Mouse (Mus musculus) embryonic facial prominence, embryonic 14.5 days (tissue): Measurements from ENCODE around the gene Mthfd2l. TPM values are rescaled to one million over a fixed set of nuclear protein-coding genes. Genes with fewer than 3 reads are reported as not detected.

Experiments used
- ATAC-seq: fragments of 200-750 bp; cut with Nextera tagmentation; 2 replicates; pipeline ENCODE4 v1.8.0; 2017; ENCODE audit warnings: low read depth, moderate number of reproducible peaks, moderate TSS enrichment
- DNase-seq: peaks from one replicate; pipeline ENCODE4 v3.0.0-alpha.2; 2015; ENCODE audit warnings: low spot score
- H3K27ac ChIP-seq: fragments of 300-500 bp; sonication (generic); replicated peaks from 2 replicates; pipeline ENCODE4 v1.5.1; 2014; ENCODE audit warnings: low read depth, mild to moderate bottlenecking, low read length, moderate library complexity
- H3K27me3 ChIP-seq: fragments of 300-500 bp; sonication (generic); replicated peaks from 2 replicates; pipeline ENCODE4 v1.6.1; 2014; ENCODE audit warnings: low read length; ENCODE audit not compliant: control insufficient read depth, insufficient read depth
- H3K36me3 ChIP-seq: fragments of 300-500 bp; sonication (generic); 2 replicates; pipeline ENCODE4 v1.6.1; 2014; ENCODE audit warnings: low read length, mixed read lengths; ENCODE audit not compliant: control insufficient read depth, insufficient read depth
- H3K4me1 ChIP-seq: fragments of 300-500 bp; sonication (generic); 2 replicates; pipeline ENCODE4 v1.6.1; 2014; ENCODE audit warnings: antibody characterized with exemption, low read length; ENCODE audit not compliant: control insufficient read depth, insufficient read depth
- H3K4me2 ChIP-seq: fragments of 300-500 bp; sonication (generic); 2 replicates; pipeline ENCODE4 v1.6.1; 2014; ENCODE audit warnings: low read depth, mild to moderate bottlenecking, low read length, moderate library complexity, mixed read lengths
- H3K4me3 ChIP-seq: fragments of 300-500 bp; sonication (generic); 2 replicates; pipeline ENCODE4 v1.5.1; 2014; ENCODE audit warnings: low read depth, mild to moderate bottlenecking, low read length
- H3K9ac ChIP-seq: fragments of 300-500 bp; sonication (generic); 2 replicates; pipeline ENCODE4 v1.6.1; 2014; ENCODE audit warnings: low read depth, mild to moderate bottlenecking, low read length, moderate library complexity, mixed read lengths
- H3K9me3 ChIP-seq: fragments of 300-500 bp; sonication (generic); 2 replicates; pipeline ENCODE4 v1.6.1; 2016; ENCODE audit warnings: low read length; ENCODE audit not compliant: control insufficient read depth
- WGBS: fragments of 180-500 bp; shearing (Covaris S2); extraction: QIAGEN DNeasy Blood & Tissue Kit; methylation state at CpG from one replicate; pipeline ENCODE4 v1.1.7; 2014; 5-methylcytosine and 5-hydroxymethylcytosine counted together
- polyA plus RNA-seq: library from polyadenylated mRNA; unstranded; fragments of >200 nt; fragmentation: Nextera tagmentation; extraction: Ambion mirVana; gene quantifications from 2 replicates; pipeline ENCODE4 v1.2.1, GENCODE M21; 2014

The Mthfd2l gene
- polyA plus RNA-seq, 1 experiment from 2014 or later, result 43.1 TPM

DNA sequence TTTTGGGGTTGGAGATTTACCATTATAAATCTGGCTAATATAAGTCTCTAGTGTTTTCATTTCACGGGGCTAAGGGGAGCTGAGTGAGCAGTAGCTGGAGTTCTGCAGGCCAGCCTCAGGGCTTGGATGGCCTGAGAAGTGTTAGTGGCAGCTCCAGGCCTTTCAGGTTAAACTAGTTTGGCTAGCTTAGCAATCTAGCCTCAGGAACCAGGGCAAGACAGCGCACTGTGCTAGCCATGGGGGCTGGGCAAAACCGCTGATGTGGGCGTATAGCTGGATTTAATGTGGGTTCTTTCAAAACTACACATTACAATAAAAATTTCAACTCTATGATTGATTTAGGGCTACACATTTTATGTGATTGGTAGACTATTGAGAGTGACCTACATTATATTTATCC is 8.0 kb upstream of the Mthfd2l start:
- Histone ChIP-seq H3K4me1 (no peaks in the 10 kb centered on the region), H3K4me3 (no peak overlapping the region), H3K4me2 (no peak overlapping the region), H3K27me3 (no peaks in the 10 kb centered on the region), H3K36me3 (no peaks in the 10 kb centered on the region), H3K9me3 (no peaks in the 10 kb centered on the region), H3K9ac (no peak overlapping the region), H3K27ac (no peak overlapping the region)
- no peak for ATAC-seq
- 80% methylated on average over 4 of the region's 4 CpGs for WGBS
- DNase-seq, result no peak

DNA sequence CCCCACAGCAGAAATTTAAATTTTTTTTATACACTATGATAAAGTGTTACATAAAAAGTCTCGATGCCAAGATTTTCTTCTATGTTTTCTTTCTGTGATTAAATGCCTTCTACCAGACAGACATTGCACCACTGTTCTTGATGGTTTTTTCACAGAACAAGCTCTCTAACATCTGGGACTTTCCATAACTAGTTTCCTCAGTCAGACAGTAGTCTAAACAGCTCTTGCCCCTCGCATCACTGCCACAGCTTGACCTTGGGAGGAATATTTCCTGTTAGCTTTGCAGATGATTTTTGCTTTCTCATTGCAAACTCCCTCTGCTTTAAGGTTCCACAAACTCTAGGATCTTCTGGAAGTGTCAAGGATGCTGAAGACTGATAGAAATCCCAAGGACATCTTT is 371 bp upstream of the Mthfd2l start:
- H3K4me1 ChIP-seq, result peaks cover 7% of the 10 kb centered on the region; the same call in 1 of the 2 replicates
- H3K9ac ChIP-seq, result peak overlapping the region; percentile 98
- DNase-seq (peak; percentile 7), ATAC-seq (no peak)
- H3K27ac ChIP-seq, result peak overlapping the region; percentile 99
- H3K27me3 ChIP-seq, result no peaks in the 10 kb centered on the region
- peak overlapping the region; percentile 81 for H3K4me3 ChIP-seq
- peaks cover 20% of the 10 kb centered on the region for H3K36me3 ChIP-seq
- 40% methylated on average over 2 of the region's 2 CpGs for WGBS
- H3K9me3 ChIP-seq, result no peaks in the 10 kb centered on the region
- peak overlapping the region; percentile 66 for H3K4me2 ChIP-seq

DNA sequence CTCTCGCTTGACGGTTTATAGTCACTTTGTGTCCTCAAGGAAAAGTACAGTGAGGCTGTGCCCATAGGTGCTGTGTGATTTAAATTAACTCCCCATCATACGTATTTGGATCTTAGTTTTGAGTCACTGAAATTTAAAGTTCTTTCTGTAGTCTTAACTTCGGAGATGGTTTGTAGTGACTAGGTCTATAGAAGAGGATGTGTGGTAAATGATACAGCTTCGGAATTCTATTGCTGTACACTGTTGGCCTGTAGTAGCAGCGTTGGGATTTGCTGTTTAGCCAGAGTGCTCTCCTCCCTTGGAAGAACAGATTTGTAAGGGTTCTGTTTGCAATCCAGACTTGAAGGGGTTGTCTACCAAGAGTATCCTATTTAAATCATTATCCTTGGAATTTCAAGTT is 994 bp downstream of the Mthfd2l start:
- peak overlapping the region; percentile 66 for H3K4me2 ChIP-seq
- H3K4me3 ChIP-seq, result peak overlapping the region; percentile 81
- peak; percentile 53 for DNase-seq
- H3K27me3 ChIP-seq, result no peaks in the 10 kb centered on the region
- peaks cover 7% of the 10 kb centered on the region; the same call in 1 of the 2 replicates for H3K4me1 ChIP-seq
- peak overlapping the region; percentile 98 for H3K9ac ChIP-seq
- H3K36me3 ChIP-seq, result peaks cover 23% of the 10 kb centered on the region
- 3% methylated on average over 6 of the region's 6 CpGs for WGBS
- ATAC-seq, result 0 out of 2 replicates have a peak, but pooled peaks have one; percentile 23
- no peaks in the 10 kb centered on the region for H3K9me3 ChIP-seq
- peak overlapping the region; percentile 99 for H3K27ac ChIP-seq

DNA sequence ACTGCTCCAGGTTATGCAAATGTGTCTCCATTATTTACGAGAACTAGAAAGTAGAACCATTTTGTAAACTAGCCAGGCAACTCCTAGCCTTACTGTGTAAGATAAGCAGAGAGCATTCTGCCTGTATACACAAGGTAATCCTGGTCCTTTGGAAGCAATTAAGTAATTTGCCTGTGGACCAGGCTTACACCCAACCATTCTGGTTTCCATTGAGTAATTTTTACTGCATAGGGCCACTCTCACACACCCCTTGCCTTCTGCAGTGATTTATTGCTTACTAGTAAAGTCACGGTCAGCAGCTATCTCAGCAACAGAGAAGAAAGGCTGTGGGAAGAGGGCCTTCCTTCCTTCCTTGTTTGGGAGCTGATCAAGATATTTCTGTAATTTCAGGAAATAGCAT is 5.8 kb downstream of the Mthfd2l start:
- Histone ChIP-seq H3K9ac (no peak overlapping the region), H3K9me3 (no peaks in the 10 kb centered on the region), H3K4me2 (no peak overlapping the region), H3K36me3 (peaks cover 26% of the 10 kb centered on the region), H3K4me1 (peaks cover 7% of the 10 kb centered on the region; the same call in 1 of the 2 replicates), H3K4me3 (no peak overlapping the region), H3K27me3 (no peaks in the 10 kb centered on the region), H3K27ac (no peak overlapping the region)
- WGBS, result 62% methylated on average over 2 of the region's 2 CpGs
- DNase-seq (no peak), ATAC-seq (no peak)

DNA sequence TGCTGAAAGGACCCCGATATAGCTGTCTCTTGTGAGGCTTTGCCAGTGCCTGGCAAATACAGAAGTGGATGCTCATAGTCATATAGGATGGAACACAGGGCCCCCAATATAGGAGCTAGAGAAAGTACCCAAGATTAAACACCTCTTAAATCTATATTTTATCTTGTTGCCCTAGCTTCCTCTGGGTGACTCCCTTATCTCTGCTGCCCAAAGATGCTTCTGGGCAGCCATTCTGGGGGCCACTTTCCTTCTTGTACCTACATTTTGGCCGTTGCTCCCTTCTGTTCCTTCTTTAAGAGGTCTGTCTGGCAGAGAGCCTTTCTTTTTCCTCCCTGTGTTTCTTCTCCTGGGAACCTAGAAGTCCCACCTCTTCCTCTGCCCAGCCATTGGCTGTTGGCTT is 14.5 kb downstream of the Mthfd2l start:
- H3K27me3 ChIP-seq, result no peaks in the 10 kb centered on the region
- DNase-seq (no peak), ATAC-seq (no peak)
- no peaks in the 10 kb centered on the region for H3K4me1 ChIP-seq
- H3K36me3 ChIP-seq, result no peaks in the 10 kb centered on the region
- H3K4me3 ChIP-seq, result no peak overlapping the region
- no peaks in the 10 kb centered on the region for H3K9me3 ChIP-seq
- no peak overlapping the region for H3K27ac ChIP-seq
- no peak overlapping the region for H3K4me2 ChIP-seq
- no peak overlapping the region for H3K9ac ChIP-seq
- 94% methylated on average over 2 of the region's 2 CpGs for WGBS

DNA sequence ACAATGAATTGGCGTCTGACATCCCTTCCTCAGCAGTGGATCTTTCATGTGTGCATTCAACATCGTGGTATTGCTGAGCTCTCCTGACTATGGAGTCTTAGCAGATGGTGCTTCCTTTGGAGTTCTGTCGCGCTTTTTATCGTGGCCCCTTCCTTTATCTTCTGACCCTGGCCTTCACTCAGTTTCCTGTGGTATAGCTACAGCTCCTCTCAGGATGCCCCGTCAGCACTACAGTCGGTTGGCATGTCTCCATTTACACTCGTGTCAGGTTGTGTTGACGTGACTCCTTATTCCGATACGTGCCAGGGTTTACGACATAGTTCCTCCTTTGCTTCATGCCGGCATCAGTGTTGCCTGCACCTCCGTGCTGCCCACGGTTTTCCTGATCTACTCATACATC is 18.6 kb downstream of the Mthfd2l start:
- no peak overlapping the region for H3K4me3 ChIP-seq
- ATAC-seq, result no peak
- no peak overlapping the region for H3K4me2 ChIP-seq
- H3K4me1 ChIP-seq, result no peaks in the 10 kb centered on the region
- no peak for DNase-seq
- whole genome bisulfite sequencing, result 89% methylated on average over 15 of the region's 15 CpGs
- no peak overlapping the region for H3K27ac ChIP-seq
- H3K27me3 ChIP-seq, result no peaks in the 10 kb centered on the region
- no peaks in the 10 kb centered on the region for H3K36me3 ChIP-seq
- H3K9me3 ChIP-seq, result no peaks in the 10 kb centered on the region
- H3K9ac ChIP-seq, result no peak overlapping the region

DNA sequence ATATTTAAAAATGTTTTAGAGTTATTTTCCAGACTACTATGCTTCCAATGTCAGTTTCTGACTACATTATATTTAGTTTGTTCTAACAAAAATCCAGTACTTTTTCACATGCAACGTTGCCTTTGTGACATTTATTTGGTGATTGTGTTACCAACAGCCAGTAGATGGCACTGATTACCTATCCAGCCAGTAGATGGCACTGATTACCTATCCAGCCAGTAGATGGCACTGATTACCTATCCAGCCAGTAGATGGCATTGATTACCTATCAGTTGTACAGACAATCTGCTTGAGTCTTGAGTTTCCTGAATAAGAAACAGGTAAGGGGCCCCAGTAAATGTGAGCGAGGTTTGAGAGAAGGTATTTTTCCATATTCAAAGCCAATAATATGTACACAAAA is 20.6 kb downstream of the Mthfd2l start:
- DNase-seq (peak; percentile 12), ATAC-seq (no peak)
- 26% methylated on average over 2 of the region's 2 CpGs for WGBS

DNA sequence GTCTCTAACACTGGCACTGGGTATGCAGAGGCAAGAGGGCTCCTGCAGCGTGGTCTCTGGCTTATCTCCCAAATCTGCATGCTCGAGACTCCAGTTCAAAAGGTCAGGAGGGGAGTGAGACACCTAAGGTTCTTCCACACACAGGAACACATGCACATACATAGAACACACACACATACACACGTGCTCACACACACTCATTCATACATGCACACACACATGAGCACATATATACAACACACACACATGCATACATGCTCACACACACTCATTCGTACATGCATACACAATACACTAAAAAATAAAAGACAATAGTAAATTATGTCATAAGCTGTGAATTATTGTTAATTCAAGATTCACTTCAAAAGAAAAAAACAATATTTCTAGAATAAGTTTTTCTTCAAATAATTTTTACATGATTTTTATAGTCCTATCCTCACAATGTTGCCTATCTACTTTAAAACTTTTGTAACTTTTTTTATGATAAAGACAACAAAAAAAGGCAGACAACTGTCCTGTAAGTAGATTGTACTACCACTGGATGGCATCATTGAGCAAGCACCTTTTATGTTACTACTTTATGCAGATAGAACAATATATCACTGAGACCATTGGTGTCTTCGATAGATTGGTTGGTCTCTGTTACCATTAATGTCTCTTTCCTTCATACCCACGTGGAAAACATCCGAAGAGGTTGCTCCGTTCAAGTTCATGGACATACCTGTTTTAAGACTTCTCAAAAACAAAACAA is 22.0 kb downstream of the Mthfd2l start:
- Histone ChIP-seq H3K27me3 (no peaks in the 10 kb centered on the region), H3K4me3 (no peak overlapping the region), H3K4me2 (no peak overlapping the region), H3K4me1 (no peaks in the 10 kb centered on the region), H3K9me3 (no peaks in the 10 kb centered on the region), H3K27ac (no peak overlapping the region), H3K9ac (no peak overlapping the region), H3K36me3 (no peaks in the 10 kb centered on the region)
- WGBS, result 76% methylated on average over 8 of the region's 8 CpGs
- ATAC-seq, result no peak
- peak; percentile 39 for DNase-seq

More for the DNA sequence above, 20.6 kb downstream of the Mthfd2l start:
- H3K9ac ChIP-seq, result no peak overlapping the region
- H3K27ac ChIP-seq, result no peak overlapping the region
- H3K4me2 ChIP-seq, result no peak overlapping the region
- no peaks in the 10 kb centered on the region for H3K4me1 ChIP-seq
- H3K9me3 ChIP-seq, result no peaks in the 10 kb centered on the region
- no peaks in the 10 kb centered on the region for H3K27me3 ChIP-seq
- no peaks in the 10 kb centered on the region for H3K36me3 ChIP-seq
- no peak overlapping the region for H3K4me3 ChIP-seq

DNA sequence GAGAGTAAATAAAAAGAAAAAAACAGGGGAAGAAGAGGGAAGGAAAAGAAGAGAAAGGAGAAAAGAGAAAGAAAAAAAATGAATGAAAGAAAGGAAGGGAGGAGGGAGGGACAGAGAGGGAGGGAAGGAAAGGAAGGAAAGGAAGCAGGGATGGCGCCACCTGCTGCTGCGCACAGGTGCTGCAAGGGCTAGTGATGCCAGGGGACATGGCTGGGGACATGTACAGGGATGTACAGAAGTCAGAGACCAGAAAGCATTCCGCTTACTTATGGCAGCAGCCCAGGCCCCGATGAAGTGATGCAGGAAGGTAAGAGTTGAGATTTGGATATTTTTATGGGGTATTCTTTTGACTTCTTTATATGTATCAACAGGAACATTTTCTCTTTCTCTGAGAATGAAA is 33.4 kb downstream of the Mthfd2l start:
- ATAC-seq, result no peak
- no peak overlapping the region for H3K9ac ChIP-seq
- H3K36me3 ChIP-seq, result peaks cover 6% of the 10 kb centered on the region; the same call in 1 of the 2 replicates
- H3K27ac ChIP-seq, result no peak overlapping the region
- H3K4me3 ChIP-seq, result no peak overlapping the region
- no peak for DNase-seq
- H3K27me3 ChIP-seq, result no peaks in the 10 kb centered on the region
- H3K4me2 ChIP-seq, result no peak overlapping the region
- H3K9me3 ChIP-seq, result no peaks in the 10 kb centered on the region
- WGBS, result 74% methylated on average over 4 of the region's 4 CpGs
- H3K4me1 ChIP-seq, result no peaks in the 10 kb centered on the region
